Mouse (Mus musculus) cerebellum, postnatal 25 days (tissue): ENCODE data around the gene Kctd8.
A peak's percentile ranks its signal among the peaks of the same experiment; 100 is the strongest.

ENCODE experiments used
- DNase-seq, 2 experiments: peaks; one replicate each; pipeline ENCODE4 v3.0.0; 2021; ENCODE audit warnings: mixed read lengths in 2 of 2

The Kctd8 gene

DNA sequence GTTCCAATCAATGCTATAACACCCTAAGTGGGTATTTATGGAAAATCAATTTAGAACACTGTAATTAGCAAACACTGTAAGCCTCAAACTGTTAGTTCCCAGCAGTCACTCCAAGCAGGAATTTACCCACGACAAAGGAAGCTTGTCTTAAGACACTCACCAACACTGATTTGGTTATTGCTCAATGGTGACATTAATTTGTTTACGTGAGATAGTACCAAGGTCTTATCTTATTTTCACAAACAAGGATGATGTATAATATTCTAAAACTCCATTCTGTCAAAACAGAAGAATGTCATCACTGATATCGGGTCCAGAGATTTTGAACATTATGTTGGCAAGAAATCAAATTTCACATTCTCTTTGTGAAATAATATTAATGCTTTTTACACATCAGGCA, 185.0 kb downstream of the Kctd8 start:
- DNase-seq, result no peak

DNA sequence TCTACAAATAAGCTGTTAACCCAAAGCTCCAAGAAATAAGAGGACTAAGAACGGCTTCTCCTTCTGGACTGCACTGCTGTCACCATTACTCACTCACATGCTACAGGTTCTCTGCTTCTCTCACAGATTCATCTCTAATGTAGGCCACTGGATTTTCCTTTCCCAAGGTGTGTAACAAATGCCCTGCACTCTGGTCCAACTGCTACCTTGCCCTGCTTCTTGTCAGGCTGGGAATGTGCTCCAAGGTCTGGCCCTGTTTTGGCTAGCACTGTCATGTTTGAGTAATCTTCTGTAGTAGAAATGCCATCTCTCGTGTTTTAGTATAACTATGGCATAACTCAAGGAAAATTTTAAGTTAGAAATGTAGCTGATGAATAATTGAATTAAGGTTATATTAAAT, 195.7 kb downstream of the Kctd8 start:
- DNase-seq, result peak in 1 of 2 experiments; percentile 55

GRCm38 (mm10) chr5:69141082-69141481, 200.4 kb downstream of the Kctd8 start:
- DNase-seq, result no peak

GRCm38 (mm10) chr5:69108718-69109117, 232.8 kb downstream of the Kctd8 start:
- DNase-seq, result no peak

GRCm38 (mm10) chr5:69088912-69089311, 252.6 kb downstream of the Kctd8 start:
- DNase-seq, result no peak
